Mouse (Mus musculus) hindbrain, embryonic 10.5 days (tissue): Measurements from ENCODE around the gene Kifc5b. TPM values are rescaled to one million over a fixed set of nuclear protein-coding genes. Genes with fewer than 3 reads are reported as not detected.
A peak's percentile ranks its signal among the peaks of the same experiment; 100 is the strongest.

Experiments
- DNase-seq: peaks from one replicate; pipeline ENCODE4 v3.0.0-alpha.2; 2017; ENCODE audit warnings: low spot score
- H3K27ac ChIP-seq: fragments of 300-500 bp; sonication (generic); 2 replicates; pipeline ENCODE4 v1.5.1; 2016; ENCODE audit warnings: mild to moderate bottlenecking, moderate library complexity
- H3K27me3 ChIP-seq: fragments of 300-500 bp; sonication (generic); 2 replicates; pipeline ENCODE4 v1.6.1; 2016; ENCODE audit warnings: mild to moderate bottlenecking; ENCODE audit not compliant: poor library complexity, insufficient read depth, severe bottlenecking
- H3K36me3 ChIP-seq: fragments of 300-500 bp; sonication (generic); 2 replicates; pipeline ENCODE4 v1.6.1; 2016; ENCODE audit warnings: mild to moderate bottlenecking, moderate library complexity
- H3K4me1 ChIP-seq: fragments of 300-500 bp; sonication (generic); replicated peaks from 2 replicates; pipeline ENCODE4 v1.6.1; 2016; ENCODE audit warnings: mild to moderate bottlenecking
- H3K4me3 ChIP-seq: fragments of 300-500 bp; sonication (generic); 2 replicates; pipeline ENCODE4 v1.5.1; 2016; ENCODE audit warnings: mild to moderate bottlenecking, moderate library complexity
- H3K9me3 ChIP-seq: fragments of 300-500 bp; sonication (generic); 2 replicates; pipeline ENCODE4 v1.6.1; 2016; ENCODE audit warnings: mild to moderate bottlenecking, moderate library complexity
- WGBS: fragments of 180-500 bp; shearing (Covaris S2); methylation state at CpG from one replicate; pipeline ENCODE4 v1.1.7; 2016; 5-methylcytosine and 5-hydroxymethylcytosine counted together
- polyA plus RNA-seq: library from polyadenylated mRNA; unstranded; fragments of >200 nt; fragmentation: Nextera tagmentation; extraction: Ambion mirVana; gene quantifications from 2 replicates; pipeline ENCODE4 v1.2.1, GENCODE M21; 2016

Kifc5b gene
- polyA plus RNA-seq, 1 experiment from 2014 or later = 9.2 TPM

DNA sequence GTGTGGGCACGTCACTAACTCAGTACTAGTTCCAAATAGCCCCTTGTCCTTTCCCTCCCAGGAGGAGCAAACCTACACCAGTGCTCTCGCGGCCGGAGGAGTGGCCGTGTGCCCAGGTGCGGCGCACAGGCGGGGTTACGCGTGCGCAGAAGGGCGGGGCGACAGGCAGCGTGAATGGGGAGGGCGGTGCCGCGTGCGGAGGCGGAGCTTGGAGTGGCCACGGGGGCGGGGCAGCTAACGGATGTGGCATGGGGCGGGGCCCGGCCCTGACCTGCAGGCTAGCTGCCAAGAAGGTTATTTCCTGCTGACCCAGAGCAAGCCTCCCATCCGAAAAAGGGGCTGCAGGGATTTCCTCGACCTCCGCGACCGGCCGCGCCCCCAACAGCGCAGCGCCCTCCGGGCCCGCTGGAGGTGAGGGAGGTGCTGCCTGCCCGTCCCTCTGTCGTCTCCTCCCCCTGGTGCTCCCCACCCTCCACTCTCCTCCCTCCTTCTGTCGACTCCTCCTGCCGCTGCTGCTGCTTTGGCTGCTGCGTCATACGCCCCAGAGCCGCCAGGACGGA lies 16.0 kb downstream of the Kifc5b start, which contains the start of gene Phf1:
Phf1 (plus strand) TSS at position 214 of the 560 bp plus-strand sequence.
- Histone ChIP-seq H3K27ac (peak within 1 kb of the TSS; percentile 90), H3K4me3 (peak within 1 kb of the TSS; percentile 71), H3K36me3 (peaks cover 77% of the 10 kb centered on the region), H3K4me1 (peaks cover 36% of the 10 kb centered on the region), H3K9me3 (no peaks in the 10 kb centered on the region), H3K27me3 (no peaks in the 10 kb centered on the region)
- WGBS = under 1% methylated on average over 43 of the region's 43 CpGs
- DNase-seq = peak; percentile 94

DNA sequence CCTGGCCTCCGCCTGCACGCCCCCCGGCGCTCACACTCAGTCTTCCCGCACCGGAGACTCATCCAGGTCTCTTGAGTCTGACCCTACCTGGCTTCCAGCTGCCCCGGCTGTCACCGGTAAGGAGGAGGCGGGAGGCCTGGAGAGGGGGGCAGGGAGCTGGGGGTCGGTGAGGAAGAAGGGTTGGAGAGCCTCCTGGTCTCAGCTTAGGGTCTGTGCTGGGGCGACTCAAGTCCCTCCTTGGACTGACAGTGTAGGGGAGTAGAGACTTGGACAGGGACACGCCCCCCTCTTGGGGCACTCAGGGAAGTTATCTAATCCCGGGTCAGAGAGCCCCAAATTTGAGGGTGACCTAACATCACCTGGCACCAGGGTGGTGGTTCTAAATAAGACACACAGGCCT lies 16.5 kb downstream of the Kifc5b start:
- peak overlapping the region; percentile 71 for H3K4me3 ChIP-seq
- WGBS = 10% methylated on average over 13 of the region's 13 CpGs
- peak overlapping the region; percentile 90 for H3K27ac ChIP-seq
- no peak for DNase-seq
- peaks cover 72% of the 10 kb centered on the region for H3K36me3 ChIP-seq
- H3K9me3 ChIP-seq = no peaks in the 10 kb centered on the region
- H3K27me3 ChIP-seq = no peaks in the 10 kb centered on the region
- H3K4me1 ChIP-seq = peaks cover 41% of the 10 kb centered on the region

DNA sequence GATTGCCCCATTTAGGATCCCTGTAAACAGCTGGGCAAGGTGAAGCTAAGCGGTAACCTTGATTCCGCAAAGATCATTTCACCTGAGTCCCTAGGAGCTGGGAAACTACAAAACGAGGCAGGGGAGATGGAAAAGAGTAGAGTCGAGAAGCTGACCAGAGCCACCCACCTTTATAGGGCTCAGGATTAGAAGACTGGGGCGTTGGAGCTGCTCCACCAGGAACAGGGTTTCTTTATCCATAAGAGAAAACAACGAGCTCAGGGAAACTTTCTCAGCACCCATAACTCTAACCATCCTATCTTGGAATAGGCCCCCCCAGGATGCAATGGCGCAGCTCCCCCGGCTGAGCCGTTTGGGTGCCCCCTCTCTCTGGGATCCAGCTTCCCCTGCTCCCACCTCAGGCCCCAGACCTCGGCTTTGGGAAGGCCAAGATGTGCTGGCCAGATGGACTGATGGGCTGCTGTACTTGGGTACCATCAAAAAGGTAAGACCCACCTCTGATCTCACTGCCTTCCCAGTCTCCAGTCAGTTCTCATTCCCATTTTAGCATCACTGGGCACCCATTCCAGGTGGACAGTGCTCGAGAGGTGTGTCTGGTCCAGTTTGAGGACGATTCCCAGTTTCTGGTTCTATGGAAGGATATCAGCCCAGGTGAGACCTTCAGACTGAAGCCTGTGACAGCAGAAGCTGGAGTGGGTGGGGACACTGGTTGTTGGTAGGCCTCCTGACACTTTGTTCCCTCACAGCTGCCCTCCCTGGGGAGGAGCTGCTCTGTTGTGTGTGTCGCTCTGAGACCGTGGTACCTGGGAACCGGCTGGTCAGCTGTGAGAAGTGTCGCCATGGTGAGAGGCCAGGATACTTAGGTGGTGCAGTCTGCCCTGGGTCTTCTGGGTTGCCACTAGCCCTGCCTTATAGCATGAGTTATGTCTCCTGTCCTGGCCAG lies 17.3 kb downstream of the Kifc5b start:
- Histone ChIP-seq H3K27me3 (no peaks in the 10 kb centered on the region), H3K27ac (0 out of 2 replicates have a peak overlapping the region, but pooled peaks have one; percentile 90), H3K4me1 (peaks cover 46% of the 10 kb centered on the region), H3K9me3 (no peaks in the 10 kb centered on the region), H3K4me3 (peak overlapping the region; percentile 71), H3K36me3 (peaks cover 65% of the 10 kb centered on the region)
- DNase-seq = no peak
- WGBS = 85% methylated on average over 16 of the region's 16 CpGs

GRCm38 (mm10) chr17:26935027-26935426 lies 18.1 kb downstream of the Kifc5b start:
- Histone ChIP-seq H3K4me3 (no peak overlapping the region), H3K4me1 (peaks cover 50% of the 10 kb centered on the region), H3K27me3 (no peaks in the 10 kb centered on the region), H3K36me3 (peaks cover 56% of the 10 kb centered on the region), H3K27ac (no peak overlapping the region), H3K9me3 (no peaks in the 10 kb centered on the region)
- DNase-seq = no peak
- WGBS = 88% methylated on average over 9 of the region's 9 CpGs

- H3K27me3 ChIP-seq = no peaks in the 10 kb centered on the region
- no peaks in the 10 kb centered on the region for H3K9me3 ChIP-seq
- no peak overlapping the region for H3K4me3 ChIP-seq
- DNase-seq = no peak
- WGBS = 82% methylated on average over 12 of the region's 12 CpGs
- H3K36me3 ChIP-seq = peaks cover 44% of the 10 kb centered on the region
- no peak overlapping the region for H3K27ac ChIP-seq
- peaks cover 65% of the 10 kb centered on the region for H3K4me1 ChIP-seq
Measured at GRCm38 (mm10) chr17:26936453-26936852, 19.6 kb downstream of the Kifc5b start.

- peaks cover 39% of the 10 kb centered on the region for H3K36me3 ChIP-seq
- H3K4me1 ChIP-seq = peaks cover 71% of the 10 kb centered on the region
- WGBS = 91% methylated on average over 15 of the region's 15 CpGs
- 0 out of 2 replicates have a peak overlapping the region, but pooled peaks have one; percentile 9 for H3K4me3 ChIP-seq
- no peaks in the 10 kb centered on the region for H3K27me3 ChIP-seq
- no peak for DNase-seq
- no peaks in the 10 kb centered on the region for H3K9me3 ChIP-seq
- no peak overlapping the region for H3K27ac ChIP-seq
Measured at GRCm38 (mm10) chr17:26936921-26937695, 20.2 kb downstream of the Kifc5b start.

DNA sequence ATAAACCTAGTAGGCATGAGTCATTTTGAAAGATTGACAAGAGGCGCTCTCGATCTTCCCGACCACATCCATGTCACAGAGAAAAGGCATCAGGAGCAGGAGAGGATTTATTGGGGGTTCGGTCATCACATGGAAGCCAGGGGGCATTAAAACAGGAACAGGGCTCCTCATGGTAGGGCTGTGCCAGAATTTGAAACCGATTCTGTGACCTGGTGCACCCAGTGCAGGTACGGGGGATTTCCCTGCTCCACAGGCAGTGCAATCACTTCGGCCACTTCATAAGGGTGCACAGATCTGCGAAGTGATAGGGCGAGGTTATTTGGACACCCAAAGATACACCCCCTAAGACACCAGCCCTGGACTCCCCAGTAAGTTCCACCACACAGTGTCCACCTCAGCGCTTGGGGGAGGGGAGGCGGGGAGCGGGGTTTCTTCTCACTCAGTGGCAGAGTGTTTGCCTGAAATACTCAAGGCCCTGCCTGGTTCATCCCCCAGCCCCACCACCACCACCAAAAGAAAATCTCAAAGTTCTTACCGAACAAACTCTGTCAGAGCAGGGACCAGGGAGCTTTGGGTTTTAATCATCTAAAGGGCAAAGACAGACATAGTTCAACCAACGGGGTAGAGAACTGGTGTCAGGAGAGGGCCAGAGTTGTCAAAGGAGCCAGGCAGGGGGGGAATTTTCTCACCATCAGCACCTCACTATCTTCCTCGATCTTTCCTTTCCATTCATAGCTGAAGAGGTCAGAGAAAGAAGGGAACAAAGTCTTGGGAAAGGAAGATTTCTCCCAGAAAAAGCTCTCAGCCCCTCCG lies 21.2 kb downstream of the Kifc5b start:
- Histone ChIP-seq H3K27me3 (no peaks in the 10 kb centered on the region), H3K4me1 (peaks cover 70% of the 10 kb centered on the region), H3K9me3 (no peaks in the 10 kb centered on the region), H3K36me3 (peaks cover 39% of the 10 kb centered on the region), H3K4me3 (peak overlapping the region; percentile 61), H3K27ac (peak overlapping the region; percentile 96)
- DNase-seq = no peak
- WGBS = 62% methylated on average over 16 of the region's 16 CpGs

DNA sequence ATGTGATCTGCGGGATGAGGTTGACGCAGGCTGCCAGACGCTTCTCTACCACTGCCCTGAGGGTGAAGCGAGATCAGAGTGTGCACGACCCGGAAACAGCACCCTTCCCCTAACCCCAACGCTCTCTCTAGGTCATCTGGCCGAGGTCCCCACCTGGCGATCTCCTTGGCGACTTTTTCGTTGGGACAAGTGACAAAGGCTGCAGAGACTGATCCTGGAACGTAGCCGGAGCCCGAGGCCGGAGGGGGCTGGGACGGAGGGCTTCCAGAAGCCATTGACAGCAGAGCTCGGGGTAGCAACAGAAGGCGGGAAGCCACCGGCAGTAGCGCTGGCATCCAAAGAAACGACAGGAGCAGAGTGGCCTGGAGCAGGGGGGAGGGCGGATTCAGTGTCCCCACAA lies 21.8 kb downstream of the Kifc5b start:
- Histone ChIP-seq H3K27ac (peak overlapping the region; percentile 96), H3K36me3 (peaks cover 39% of the 10 kb centered on the region), H3K4me1 (peaks cover 66% of the 10 kb centered on the region), H3K9me3 (no peaks in the 10 kb centered on the region), H3K4me3 (peak overlapping the region; percentile 61), H3K27me3 (no peaks in the 10 kb centered on the region)
- under 1% methylated on average over 22 of the region's 22 CpGs for WGBS
- peak; percentile 46 for DNase-seq

- Histone ChIP-seq H3K27ac (peak within 1 kb of the TSS; percentile 96), H3K4me3 (peak within 1 kb of the TSS; percentile 61), H3K27me3 (no peaks in the 10 kb centered on the region), H3K36me3 (peaks cover 36% of the 10 kb centered on the region), H3K4me1 (peaks cover 69% of the 10 kb centered on the region), H3K9me3 (no peaks in the 10 kb centered on the region)
- DNase-seq = peak; percentile 100
- WGBS = under 1% methylated on average over 69 of the region's 70 CpGs
Measured at GRCm38 (mm10) chr17:26939178-26939972, 22.5 kb downstream of the Kifc5b start, which contains the start of gene Cuta. Cuta (minus strand) TSS chr17:26939569.

- 3% methylated on average over 3 of the region's 3 CpGs for WGBS
- peak overlapping the region; percentile 96 for H3K27ac ChIP-seq
- DNase-seq = no peak
- no peaks in the 10 kb centered on the region for H3K9me3 ChIP-seq
- no peaks in the 10 kb centered on the region for H3K27me3 ChIP-seq
- peaks cover 36% of the 10 kb centered on the region for H3K36me3 ChIP-seq
- peak overlapping the region; percentile 61 for H3K4me3 ChIP-seq
- peaks cover 74% of the 10 kb centered on the region for H3K4me1 ChIP-seq
Measured at GRCm38 (mm10) chr17:26939973-26940300, 23.0 kb downstream of the Kifc5b start.

DNA sequence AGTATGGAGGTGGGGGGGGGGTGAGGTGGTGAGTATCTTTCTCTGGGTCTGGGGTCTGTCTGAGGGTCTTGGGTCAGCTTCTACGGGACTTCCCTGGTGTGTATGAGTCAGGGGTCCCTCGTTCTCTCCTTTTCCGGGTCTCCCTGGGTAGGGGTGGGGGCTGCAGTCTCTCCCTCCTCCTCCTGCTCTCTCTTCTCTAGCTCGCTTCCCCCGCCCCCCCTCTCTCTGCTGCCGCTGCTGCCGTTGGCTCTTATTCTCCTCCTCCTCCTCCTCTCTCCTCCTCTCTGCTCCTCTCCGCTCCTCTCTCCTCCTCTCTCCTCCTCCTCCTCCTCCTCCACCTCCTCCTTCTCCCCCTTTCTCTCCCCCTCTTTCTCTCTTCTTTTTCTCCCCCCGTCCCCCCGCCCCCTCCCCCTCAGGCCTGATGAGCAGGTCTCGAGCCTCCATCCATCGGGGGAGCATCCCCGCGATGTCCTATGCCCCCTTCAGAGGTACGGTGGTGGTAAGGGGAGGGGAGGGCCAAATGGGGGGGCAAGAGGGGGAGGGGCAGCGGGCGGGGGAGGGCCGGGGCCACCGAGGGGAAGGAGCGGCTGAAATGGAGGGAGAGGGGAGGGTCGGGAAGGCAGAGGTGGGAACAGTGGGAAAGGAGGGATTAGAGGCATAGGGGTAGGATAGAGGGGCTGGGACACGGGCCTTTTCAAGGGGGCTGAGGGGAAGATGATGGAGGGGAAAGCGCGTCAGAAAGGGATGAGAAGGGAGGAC lies 24.3 kb downstream of the Kifc5b start, which contains the start of gene Syngap1:
Syngap1 (plus strand) TSS at position 223 of the 759 bp plus-strand sequence.
- H3K36me3 ChIP-seq = peaks cover 28% of the 10 kb centered on the region
- H3K4me3 ChIP-seq = peak within 1 kb of the TSS; percentile 61
- no peaks in the 10 kb centered on the region for H3K27me3 ChIP-seq
- peaks cover 87% of the 10 kb centered on the region for H3K4me1 ChIP-seq
- WGBS = 2% methylated on average over 22 of the region's 24 CpGs
- DNase-seq = peak; percentile 54
- no peaks in the 10 kb centered on the region for H3K9me3 ChIP-seq
- H3K27ac ChIP-seq = peak within 1 kb of the TSS; percentile 96
